Mouse (Mus musculus) heart, embryonic 10.5 days (tissue): Measurements from ENCODE around the gene Elavl4. TPM values are rescaled to one million over a fixed set of nuclear protein-coding genes. Genes with fewer than 3 reads are reported as not detected.

Experiments used
- DNase-seq: peaks from one replicate; pipeline ENCODE4 v3.0.0-alpha.2; 2017; ENCODE audit warnings: low spot score
- H3K27ac ChIP-seq: fragments of 300-500 bp; sonication (generic); 2 replicates; pipeline ENCODE4 v1.5.1; 2016; ENCODE audit warnings: mild to moderate bottlenecking
- H3K27me3 ChIP-seq: fragments of 300-500 bp; sonication (generic); 2 replicates; pipeline ENCODE4 v1.6.1; 2016; ENCODE audit warnings: mild to moderate bottlenecking; ENCODE audit not compliant: poor library complexity, insufficient read depth, severe bottlenecking
- H3K36me3 ChIP-seq: fragments of 300-500 bp; sonication (generic); 2 replicates; pipeline ENCODE4 v1.6.1; 2016; ENCODE audit warnings: mild to moderate bottlenecking, moderate library complexity
- H3K4me1 ChIP-seq: fragments of 300-500 bp; sonication (generic); 2 replicates; pipeline ENCODE4 v1.6.1; 2016; ENCODE audit warnings: mild to moderate bottlenecking
- H3K4me3 ChIP-seq: fragments of 300-500 bp; sonication (generic); 2 replicates; pipeline ENCODE4 v1.5.1; 2016; ENCODE audit warnings: mild to moderate bottlenecking, moderate library complexity
- H3K9me3 ChIP-seq: fragments of 300-500 bp; sonication (generic); 2 replicates; pipeline ENCODE4 v1.6.1; 2016; ENCODE audit warnings: mild to moderate bottlenecking, moderate library complexity
- WGBS: fragments of 180-500 bp; shearing (Covaris S2); methylation state at CpG from one replicate; pipeline ENCODE4 v1.1.7; 2016; 5-methylcytosine and 5-hydroxymethylcytosine counted together
- polyA plus RNA-seq: library from polyadenylated mRNA; unstranded; fragments of >200 nt; fragmentation: Nextera tagmentation; extraction: Ambion mirVana; gene quantifications from 2 replicates; pipeline ENCODE4 v1.2.1, GENCODE M21; 2016

Gene Elavl4
- polyA plus RNA-seq, 1 experiment from 2014 or later: 5.2 TPM

DNA sequence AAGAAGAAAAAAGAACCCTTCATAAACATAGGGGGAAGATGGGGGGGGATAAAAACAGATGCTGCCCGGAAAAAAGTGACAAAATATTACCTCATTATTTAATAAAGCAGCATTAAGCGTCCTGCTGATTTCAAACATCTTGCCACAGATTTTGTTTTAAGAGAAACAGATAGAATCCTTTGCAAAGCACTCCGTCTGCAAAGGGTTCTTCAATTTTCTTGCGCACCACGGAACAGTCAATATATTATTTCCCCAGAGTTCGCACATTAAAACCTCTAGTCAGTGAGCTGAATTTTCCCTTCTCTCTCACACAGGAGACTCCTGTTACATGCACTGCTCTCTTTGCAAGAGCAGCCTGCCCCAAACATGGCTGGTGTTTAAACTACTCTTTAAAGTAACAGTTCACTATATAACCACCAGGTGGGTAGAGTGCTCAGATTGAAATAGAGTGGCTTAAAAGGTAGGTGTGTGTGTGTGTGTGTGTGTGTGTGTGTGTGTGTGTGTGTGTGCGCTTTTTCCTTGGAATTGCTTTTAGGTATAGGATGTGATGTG is 61.1 kb downstream of the Elavl4 start:
- Histone ChIP-seq H3K4me1 (peaks cover 4% of the 10 kb centered on the region; the same call in 1 of the 2 replicates), H3K36me3 (no peaks in the 10 kb centered on the region), H3K9me3 (no peaks in the 10 kb centered on the region), H3K27ac (no peak overlapping the region), H3K4me3 (no peak overlapping the region), H3K27me3 (no peaks in the 10 kb centered on the region)
- 74% methylated on average over 7 of the region's 7 CpGs for WGBS
- no peak for DNase-seq

DNA sequence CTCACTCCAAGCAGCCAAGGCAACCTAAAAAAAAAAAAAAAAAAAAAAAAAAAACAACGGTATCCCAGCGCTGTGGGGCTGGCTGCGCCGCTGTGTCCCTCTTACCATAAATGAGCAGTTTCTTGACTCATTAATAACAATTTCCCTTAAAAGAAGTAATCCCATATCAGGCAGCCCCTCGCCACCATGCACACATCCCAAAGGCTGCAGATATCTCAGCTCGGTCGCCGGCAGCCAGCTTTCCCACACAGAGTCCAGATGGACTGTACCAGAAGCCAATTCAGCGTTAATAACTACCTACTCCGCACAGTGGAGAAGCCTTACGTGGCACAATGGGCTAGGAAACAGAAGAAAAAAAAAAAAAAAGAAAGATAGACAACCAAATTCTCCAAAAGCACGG is 61.7 kb downstream of the Elavl4 start:
- H3K27me3 ChIP-seq: no peaks in the 10 kb centered on the region
- H3K27ac ChIP-seq: no peak overlapping the region
- H3K4me1 ChIP-seq: peaks cover 9% of the 10 kb centered on the region; the same call in 1 of the 2 replicates
- H3K4me3 ChIP-seq: no peak overlapping the region
- no peaks in the 10 kb centered on the region for H3K9me3 ChIP-seq
- H3K36me3 ChIP-seq: no peaks in the 10 kb centered on the region
- DNase-seq: no peak
- WGBS: 65% methylated on average over 12 of the region's 12 CpGs

DNA sequence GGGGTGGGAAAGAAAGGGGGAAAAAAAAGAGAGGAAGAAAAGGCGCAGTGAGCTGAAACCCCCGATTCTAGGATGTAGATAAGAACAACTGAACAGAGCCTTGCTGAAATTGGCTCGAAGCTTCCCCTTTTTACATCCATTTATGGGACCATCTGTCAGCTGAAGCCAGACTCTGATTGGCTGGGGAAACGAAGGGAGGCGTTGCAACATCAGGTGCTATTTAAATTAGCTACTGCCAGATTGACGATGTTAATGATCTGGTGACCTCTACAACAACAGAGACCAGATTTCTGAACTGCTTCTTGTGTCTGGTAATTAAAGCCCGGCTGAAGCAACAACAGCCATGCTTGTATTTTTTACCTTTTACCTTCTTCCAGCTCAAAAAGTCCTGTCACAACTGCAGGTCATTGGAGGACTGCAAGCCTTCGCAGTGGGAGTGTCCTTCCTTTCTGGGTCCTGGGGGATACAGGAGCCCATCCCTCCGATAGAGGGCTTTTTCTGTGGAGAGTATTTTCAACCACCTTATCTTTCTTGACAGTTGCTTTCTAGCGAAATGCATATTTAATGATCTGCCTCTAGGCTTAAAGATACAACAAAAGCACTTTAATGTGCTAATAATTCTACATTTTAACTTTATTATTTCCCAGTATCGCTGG is 64.2 kb downstream of the Elavl4 start:
- no peaks in the 10 kb centered on the region for H3K36me3 ChIP-seq
- no peaks in the 10 kb centered on the region for H3K27me3 ChIP-seq
- no peak overlapping the region for H3K27ac ChIP-seq
- DNase-seq: no peak
- peaks cover 9% of the 10 kb centered on the region; the same call in 1 of the 2 replicates for H3K4me1 ChIP-seq
- no peak overlapping the region for H3K4me3 ChIP-seq
- no peaks in the 10 kb centered on the region for H3K9me3 ChIP-seq
- WGBS: 27% methylated on average over 11 of the region's 11 CpGs

DNA sequence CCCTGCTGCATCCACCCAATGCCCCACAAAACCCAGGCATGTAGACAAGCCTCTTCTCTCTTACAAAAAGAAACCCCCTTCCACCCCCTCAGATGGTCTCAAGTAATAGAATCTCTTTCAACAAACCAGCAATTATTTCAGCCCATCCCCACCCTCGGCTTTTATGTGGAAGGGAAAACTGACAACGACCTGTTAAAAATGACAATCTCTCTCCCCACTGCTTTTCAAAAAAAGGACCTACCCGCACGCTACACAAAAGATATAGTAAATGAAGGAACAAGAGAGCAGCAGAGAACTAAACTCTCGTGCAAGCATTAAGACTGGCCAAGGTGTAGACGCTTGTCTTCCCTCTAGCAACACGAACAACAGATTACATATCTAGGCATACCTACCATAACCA is 64.9 kb downstream of the Elavl4 start:
- H3K9me3 ChIP-seq: no peaks in the 10 kb centered on the region
- 71% methylated on average over 7 of the region's 7 CpGs for WGBS
- peaks cover 9% of the 10 kb centered on the region; the same call in 1 of the 2 replicates for H3K4me1 ChIP-seq
- no peaks in the 10 kb centered on the region for H3K36me3 ChIP-seq
- no peak for DNase-seq
- H3K27ac ChIP-seq: no peak overlapping the region
- H3K27me3 ChIP-seq: no peaks in the 10 kb centered on the region
- H3K4me3 ChIP-seq: no peak overlapping the region

DNA sequence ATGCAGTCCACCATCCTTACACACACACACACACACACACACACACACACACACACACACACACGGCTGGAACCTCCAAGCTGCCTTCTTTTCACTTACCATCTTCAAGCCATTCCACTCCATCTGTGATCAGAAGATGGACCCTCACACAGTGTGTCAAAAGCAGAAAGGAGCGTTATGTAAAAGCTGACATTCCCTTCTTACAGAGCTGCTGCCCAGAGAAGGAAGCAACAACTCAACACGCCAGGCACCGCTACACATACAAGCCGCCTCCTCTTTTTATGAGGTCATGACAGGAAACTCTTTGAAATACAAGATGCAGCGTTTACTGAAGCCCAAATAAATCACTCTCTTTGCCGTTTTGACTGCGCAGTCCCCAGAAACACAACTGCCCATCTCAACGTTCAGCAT is 65.3 kb downstream of the Elavl4 start:
- WGBS: 53% methylated on average over 9 of the region's 9 CpGs
- Histone ChIP-seq H3K4me1 (peaks cover 9% of the 10 kb centered on the region; the same call in 1 of the 2 replicates), H3K9me3 (no peaks in the 10 kb centered on the region), H3K27me3 (no peaks in the 10 kb centered on the region), H3K4me3 (0 out of 2 replicates have a peak overlapping the region, but pooled peaks have one; percentile 27), H3K27ac (no peak overlapping the region), H3K36me3 (no peaks in the 10 kb centered on the region)
- DNase-seq: no peak

DNA sequence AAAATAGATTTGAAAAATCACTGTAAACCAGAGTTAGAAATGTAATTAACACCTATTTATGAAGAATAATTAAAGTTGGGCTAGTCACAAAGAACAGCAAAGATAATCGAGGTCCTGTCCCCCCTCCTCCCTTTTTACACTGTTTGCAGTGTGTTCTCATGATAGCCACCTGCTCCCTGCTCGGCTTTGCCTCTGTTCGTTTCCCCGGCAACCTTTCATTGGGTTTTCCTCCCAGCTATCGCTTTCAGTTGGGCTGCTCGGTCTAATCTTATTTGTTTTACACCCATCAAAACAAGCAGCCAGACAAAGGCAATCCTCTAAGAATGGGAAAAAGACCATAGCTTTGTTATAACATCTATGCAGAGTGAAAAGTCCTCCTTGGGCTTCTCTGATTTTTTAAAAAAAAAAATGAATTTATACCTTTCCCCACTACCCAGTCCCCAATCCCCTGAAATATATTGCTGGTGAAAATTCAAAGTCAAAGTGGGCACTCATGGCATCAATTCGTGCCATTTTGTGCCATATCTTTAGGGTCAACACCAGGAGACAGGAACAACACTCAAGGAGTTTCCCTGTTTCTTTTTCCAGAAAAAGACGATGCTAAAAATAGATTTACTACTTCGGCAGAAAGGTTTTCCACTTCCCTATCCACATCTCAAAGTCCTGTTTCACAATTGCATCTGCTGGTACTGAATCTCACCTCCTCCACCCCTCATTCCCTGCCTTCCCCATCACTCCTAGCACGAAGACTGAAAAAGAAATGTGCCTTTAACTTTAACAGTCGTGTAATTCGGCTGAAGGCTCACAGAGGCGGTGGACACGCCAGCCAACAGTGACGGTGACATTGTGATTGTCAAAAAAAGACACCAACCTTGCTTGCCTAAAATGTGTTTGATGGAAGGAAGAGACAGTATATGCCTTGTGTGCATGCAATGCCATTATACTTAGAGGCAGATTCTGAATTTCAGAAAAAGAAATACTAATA is 66.1 kb downstream of the Elavl4 start:
- Histone ChIP-seq H3K9me3 (no peaks in the 10 kb centered on the region), H3K27ac (no peak overlapping the region), H3K27me3 (no peaks in the 10 kb centered on the region), H3K36me3 (no peaks in the 10 kb centered on the region), H3K4me1 (peaks cover 9% of the 10 kb centered on the region; the same call in 1 of the 2 replicates), H3K4me3 (peak overlapping the region; percentile 27; the same call in 1 of the 2 replicates)
- 23% methylated on average over 15 of the region's 15 CpGs for WGBS
- DNase-seq: no peak

DNA sequence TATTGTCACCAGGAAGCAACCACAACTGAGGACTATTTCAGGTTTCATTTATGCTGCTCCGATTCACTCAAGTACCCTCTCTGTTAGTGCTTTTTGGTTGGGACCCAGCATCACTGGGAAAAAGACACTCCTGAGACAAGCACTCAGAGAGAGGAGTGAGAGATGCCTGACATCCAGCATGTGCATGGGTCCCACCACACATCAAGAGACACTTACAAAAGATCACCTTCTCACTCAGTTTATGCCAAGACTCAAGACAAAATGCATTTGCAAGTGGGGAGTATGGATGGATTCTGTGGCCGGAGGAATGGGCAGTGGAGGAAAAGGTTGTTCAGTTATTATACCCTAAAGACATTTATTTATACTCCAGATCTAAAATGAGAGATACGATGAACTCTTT is 67.3 kb downstream of the Elavl4 start:
- H3K4me3 ChIP-seq: no peak overlapping the region
- peaks cover 9% of the 10 kb centered on the region; the same call in 1 of the 2 replicates for H3K4me1 ChIP-seq
- DNase-seq: no peak
- no peak overlapping the region for H3K27ac ChIP-seq
- H3K9me3 ChIP-seq: no peaks in the 10 kb centered on the region
- no peaks in the 10 kb centered on the region for H3K27me3 ChIP-seq
- no peaks in the 10 kb centered on the region for H3K36me3 ChIP-seq
- WGBS: 78% methylated on average over 3 of the region's 3 CpGs

DNA sequence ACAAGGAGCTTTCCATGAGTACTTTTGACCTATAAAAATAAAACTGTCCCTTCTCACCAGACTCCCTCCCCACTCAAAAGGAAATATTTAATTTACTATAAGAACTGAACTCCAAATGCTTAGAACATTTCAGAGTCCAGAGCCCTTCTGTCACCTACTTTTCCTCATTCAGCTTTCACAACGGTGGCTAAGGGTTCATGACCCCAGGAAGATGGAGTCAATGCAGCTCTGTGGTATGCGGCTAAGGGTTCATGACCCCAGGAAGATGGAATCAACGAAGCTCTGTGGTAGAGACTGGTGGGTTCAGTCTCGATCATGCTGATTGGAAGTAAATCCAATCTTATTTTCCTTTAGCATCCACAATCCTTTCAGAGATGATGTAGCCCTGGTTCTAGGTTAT is 81.7 kb downstream of the Elavl4 start:
- Histone ChIP-seq H3K27ac (no peak overlapping the region), H3K4me1 (peaks cover 12% of the 10 kb centered on the region; the same call in 1 of the 2 replicates), H3K36me3 (no peaks in the 10 kb centered on the region), H3K27me3 (no peaks in the 10 kb centered on the region), H3K4me3 (no peak overlapping the region), H3K9me3 (no peaks in the 10 kb centered on the region)
- DNase-seq: no peak
- WGBS: 40% methylated on average over 4 of the region's 4 CpGs

DNA sequence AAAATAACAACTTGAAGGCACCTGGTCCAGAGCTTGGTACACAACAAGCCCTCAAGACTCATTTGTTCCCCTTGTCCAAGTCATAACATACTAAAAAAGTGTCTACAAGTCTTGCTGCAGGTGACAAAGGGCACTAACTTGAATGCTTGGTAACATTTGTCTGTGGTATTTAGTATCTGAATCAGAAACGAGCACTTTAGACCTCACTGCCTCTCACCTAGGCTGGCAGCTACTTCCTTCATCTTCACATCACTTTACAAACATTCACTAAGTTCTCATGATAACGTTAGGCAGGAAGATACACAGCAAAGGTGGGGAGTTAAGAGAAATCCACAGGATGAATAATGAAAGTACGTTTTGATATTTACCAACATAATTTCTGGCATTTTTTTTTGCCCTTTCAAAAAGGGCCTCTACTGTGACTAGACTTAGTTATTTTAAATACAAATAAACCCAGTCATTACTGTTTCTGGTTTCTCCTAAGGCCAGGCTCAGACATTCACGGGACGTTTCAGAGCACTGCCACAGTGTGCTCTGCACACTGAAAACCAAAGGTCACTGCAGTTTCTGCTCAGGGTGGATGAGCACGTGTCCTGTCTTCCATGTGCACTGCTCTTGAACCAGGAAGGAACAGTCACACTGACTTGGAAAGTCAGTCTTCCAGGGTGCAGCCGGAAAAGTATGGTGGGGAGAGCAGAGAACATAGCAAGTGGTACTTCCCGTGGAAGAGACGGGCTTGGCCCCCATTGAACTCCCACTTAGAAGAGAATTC is 84.7 kb downstream of the Elavl4 start:
- WGBS: 60% methylated on average over 9 of the region's 9 CpGs
- Histone ChIP-seq H3K27ac (no peak overlapping the region), H3K27me3 (no peaks in the 10 kb centered on the region), H3K4me1 (peaks cover 12% of the 10 kb centered on the region; the same call in 1 of the 2 replicates), H3K9me3 (no peaks in the 10 kb centered on the region), H3K4me3 (no peak overlapping the region), H3K36me3 (no peaks in the 10 kb centered on the region)
- DNase-seq: no peak

DNA sequence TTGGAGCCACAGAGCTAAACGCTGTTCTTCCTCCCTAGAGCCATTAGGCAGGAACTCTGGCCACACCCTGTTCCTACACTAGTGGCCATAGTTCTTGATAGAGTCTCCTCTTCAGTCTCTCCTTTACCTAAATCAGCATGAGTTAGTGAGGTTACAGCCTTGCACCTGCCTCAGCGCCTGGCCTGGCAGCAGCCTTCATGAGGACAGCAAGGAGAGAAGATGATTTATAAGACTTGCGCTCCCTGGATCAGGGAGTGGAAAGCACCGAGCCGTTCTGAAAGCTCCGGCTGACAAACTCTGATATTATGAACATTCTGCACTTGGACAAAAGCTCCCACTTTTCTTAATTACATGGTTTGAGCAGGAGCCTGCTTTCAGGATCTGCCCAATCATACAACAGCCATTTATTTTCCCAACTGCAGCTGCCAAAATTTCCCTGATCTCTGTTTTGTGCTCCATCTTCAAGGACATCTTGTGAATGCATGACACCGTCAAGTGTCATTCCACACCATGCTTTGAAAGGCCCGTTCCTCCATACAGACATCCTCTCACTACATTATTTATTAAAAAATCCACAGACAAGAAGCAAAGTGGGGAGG is 87.3 kb downstream of the Elavl4 start:
- Histone ChIP-seq H3K27me3 (no peaks in the 10 kb centered on the region), H3K9me3 (no peaks in the 10 kb centered on the region), H3K36me3 (no peaks in the 10 kb centered on the region), H3K4me1 (peaks cover 12% of the 10 kb centered on the region; the same call in 1 of the 2 replicates), H3K4me3 (no peak overlapping the region), H3K27ac (no peak overlapping the region)
- WGBS: 82% methylated on average over 8 of the region's 8 CpGs
- DNase-seq: no peak

DNA sequence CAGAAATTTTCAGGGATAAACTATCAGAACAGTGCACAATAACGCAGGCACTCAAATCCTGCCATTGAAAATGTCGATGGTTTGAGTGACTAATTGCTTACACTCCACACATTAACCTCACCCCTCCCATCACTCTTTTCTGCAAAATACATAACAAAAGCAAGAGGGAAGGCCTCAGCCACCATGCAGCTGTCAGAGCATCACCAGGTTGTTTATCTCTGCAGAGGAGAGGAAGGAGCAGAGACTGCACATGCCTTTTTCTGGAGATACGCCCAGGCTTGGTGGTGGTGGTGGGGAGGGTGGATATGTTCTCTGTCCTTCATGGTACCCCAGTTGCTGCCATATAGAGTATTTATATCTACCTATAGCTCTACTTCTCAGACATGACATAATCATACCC is 94.3 kb downstream of the Elavl4 start:
- no peak for DNase-seq
- no peaks in the 10 kb centered on the region for H3K27me3 ChIP-seq
- no peak overlapping the region for H3K4me3 ChIP-seq
- no peaks in the 10 kb centered on the region for H3K4me1 ChIP-seq
- no peaks in the 10 kb centered on the region for H3K9me3 ChIP-seq
- 67% methylated on average over 3 of the region's 3 CpGs for WGBS
- H3K27ac ChIP-seq: no peak overlapping the region
- H3K36me3 ChIP-seq: no peaks in the 10 kb centered on the region

DNA sequence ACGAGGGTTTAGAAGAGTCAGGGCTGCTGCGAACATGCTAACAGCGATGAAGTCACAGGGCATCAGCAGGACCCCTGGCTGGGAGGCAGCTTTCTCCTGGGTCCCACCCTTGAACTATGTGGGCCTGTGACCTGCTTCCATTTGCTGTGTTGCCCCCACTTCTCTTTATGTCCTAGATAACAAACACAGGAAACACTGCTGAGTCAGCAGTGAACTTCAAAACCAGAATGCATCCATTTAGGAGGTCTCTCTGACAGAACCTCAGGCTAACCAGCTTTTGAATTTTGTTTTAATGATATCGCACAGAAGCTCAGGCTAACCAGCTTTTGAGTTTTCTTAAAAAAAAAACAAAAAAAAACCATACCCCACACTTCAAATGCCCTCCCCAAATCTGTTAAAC is 96.1 kb downstream of the Elavl4 start:
- Histone ChIP-seq H3K4me3 (no peak overlapping the region), H3K4me1 (no peaks in the 10 kb centered on the region), H3K36me3 (no peaks in the 10 kb centered on the region), H3K27me3 (no peaks in the 10 kb centered on the region), H3K27ac (no peak overlapping the region), H3K9me3 (no peaks in the 10 kb centered on the region)
- WGBS: 84% methylated on average over 4 of the region's 4 CpGs
- DNase-seq: no peak
